Mouse (Mus musculus): Measurements from ENCODE around the gene Asrgl1.

- no peak for TF ChIP-seq POLR2A (IDR thresholded peaks at IDR 0.05; ENCODE audit: low read depth, low read length)
- TF ChIP-seq CTCF (IDR thresholded peaks at IDR 0.05; ENCODE audit: borderline replicate concordance, insufficient read depth, low read length), result no peak
These were observed 35.7 kb downstream of the Asrgl1 start for GRCm38 (mm10) chr19:9099751-9100150.
